Mouse (Mus musculus) retina, embryonic 14.5 days (tissue): ENCODE data around the gene Larp1.

Experiments
- DNase-seq: peaks from one replicate; pipeline ENCODE4 v3.0.0-alpha.2; 2015; ENCODE audit warnings: low spot score

The Larp1 gene

DNA sequence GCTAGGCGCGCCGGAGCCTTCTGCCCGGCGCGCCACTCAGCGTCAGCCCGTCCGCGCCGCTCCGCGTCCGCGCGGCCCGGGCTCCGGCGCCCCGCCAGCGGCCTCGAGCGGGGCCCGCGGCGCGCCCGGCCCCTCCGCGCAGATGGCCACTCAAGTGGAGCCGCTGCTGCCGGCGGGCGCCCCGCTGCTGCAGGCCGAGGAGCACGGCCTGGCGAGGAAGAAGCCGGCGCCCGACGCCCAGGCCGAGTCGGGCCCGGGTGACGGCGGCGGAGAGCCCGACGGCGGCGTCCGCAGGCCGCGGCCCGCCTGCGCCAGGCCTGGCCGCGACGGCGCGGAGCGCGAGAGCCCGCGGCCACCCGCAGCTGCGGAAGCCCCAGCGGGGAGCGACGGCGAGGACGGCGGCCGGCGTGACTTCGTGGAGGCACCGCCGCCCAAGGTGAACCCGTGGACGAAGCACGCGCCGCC lies at the start of gene Larp1:
Larp1 (plus strand) TSS at position 14 of the 465 bp plus-strand sequence.
- no peak for DNase-seq

DNA sequence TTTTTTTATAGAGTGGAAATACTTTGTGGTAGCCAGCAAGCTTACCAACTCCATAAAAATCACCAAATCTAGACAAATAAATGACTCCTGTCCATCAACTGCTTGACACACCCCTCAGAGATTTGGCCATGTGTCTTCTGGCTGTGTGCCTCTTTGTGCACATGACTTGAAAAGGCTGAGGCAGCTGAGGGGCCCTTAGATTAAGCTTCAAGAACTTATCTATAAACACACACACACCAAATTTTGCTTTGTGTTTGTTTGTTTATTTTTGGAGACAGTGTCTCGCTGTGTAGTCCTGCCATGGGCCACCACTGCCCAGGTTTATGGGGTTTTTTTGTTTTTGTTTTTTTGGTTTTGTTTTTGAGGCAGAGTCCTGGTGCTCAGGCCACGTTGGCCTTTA lies 48.9 kb upstream of the Larp1 start:
- DNase-seq = no peak

DNA sequence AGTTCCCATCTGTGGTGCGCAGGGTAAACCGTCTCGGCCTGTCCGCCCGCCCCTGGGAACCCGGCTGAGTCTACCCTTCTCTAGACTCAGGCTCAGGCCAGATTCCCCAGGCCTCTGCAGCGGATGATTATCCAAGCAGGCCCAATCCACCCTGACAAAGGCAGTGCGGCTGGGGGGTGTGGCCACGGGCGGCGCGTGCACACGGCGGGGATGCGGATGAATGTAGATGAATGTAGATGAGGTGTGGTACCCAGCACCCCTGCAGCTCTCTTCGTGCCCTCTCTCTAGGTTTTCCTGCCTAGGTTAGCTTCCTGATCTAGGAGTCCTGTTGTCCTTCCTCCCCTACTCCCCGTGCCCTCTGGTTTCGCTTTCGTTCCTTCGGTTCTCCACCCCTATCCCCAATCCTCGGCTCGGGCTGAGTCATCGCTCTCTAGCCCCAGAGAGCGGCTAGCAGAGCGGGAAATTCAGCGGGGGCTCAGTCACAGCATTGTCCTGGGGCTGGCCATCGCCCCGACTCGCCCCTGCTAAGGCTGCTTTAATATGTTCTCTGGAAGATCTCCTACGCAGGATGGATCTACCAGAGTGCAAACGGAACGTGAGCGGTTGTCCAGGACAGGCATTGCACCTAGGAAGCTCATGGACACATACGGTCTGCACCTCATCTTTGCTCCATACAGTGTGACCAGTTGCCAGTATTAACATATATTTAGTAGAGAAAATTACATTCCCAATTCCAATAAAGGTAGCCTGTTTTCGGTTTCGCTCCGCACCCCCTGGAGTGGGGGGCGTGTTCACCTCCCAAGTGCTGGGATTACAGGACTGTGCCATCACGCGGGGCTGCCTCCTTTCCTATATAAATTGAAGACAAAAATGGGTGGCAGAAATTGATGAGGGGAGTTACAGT lies 46.2 kb upstream of the Larp1 start:
- DNase-seq = peak; percentile 87

DNA sequence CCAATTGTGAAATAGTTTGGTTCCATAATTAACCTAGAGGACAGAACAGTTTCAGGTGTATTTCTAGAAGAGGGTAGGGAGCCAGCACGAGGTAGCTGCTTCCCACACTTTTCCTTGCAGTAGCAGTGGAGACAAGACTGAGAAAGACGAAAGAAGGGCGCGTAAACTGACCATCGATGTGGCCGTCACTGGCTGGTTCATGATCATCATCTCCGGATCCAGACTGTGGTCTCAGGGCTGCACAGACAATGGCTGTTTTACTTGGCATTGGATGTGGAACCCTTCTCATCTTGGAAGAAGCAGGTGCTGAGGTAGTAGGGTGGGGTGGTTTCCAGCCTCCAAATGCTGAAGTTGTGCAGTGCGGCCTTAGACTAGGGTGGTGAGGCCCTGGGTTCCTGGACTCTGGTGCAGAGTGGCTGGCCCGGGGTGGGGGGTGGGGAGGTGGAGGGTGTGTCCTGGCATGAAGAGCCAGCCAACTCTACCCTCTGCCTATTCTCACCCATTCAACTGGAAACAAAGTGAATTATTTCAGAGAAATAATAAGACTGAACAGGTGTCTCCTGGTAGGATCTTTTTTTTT lies 45.5 kb upstream of the Larp1 start:
- DNase-seq = no peak

DNA sequence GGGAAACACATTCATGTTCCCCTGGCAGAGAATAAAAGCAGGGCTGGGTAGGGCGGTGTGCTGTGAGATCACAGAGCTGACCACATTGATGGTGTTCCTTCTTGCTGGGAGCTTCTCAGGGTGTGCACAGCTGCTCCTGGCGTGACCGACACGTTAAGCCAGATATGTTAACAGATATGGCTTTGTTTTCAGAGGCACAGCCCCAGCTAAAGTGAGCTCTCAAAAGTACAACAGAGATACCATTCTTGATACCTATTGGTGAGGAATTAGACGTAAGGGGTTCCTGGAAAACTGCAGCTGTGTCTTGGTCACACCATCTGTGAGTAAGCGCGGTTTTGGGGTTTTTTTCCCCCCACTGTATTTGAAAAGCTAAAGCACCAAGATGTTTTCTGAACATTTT lies 42.2 kb upstream of the Larp1 start:
- no peak for DNase-seq

DNA sequence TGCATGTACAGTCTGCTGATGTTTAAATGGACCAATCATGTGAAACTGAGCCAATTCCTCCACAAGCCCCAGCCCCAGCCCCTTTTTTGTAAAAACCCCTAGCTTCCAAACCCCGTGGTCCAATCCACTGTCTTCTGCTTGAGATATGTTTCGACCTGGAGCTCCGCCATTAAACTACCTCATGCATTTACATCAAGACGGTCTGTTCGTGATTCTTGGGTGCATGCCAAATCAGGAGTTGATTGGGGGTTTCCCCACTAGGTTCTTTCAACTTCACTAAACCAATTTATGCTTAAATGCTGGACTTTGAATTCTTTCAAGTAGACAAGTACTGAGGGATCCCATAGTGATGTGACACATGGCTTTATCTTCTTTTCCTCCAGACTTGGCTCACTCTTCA lies 40.6 kb upstream of the Larp1 start:
- no peak for DNase-seq

DNA sequence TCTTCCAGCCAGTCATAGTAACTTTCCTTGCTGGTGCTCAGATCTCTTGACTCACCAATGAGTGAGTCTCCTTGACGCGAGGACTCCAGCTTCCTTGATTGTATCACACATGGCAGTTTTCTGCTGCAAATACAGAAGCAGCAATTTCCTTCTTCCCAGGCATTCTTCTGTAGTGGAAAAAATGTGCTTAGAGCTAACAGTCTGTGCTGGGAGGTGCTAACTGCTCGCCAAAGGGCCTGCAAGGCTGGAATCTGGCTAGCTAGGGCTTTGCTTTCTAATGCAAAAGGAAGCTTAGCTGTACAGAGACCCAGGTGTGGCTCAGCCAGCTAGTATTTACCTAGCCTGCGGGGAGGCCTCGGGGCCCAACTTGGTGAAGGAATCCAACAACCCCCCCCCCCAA lies 38.3 kb upstream of the Larp1 start:
- no peak for DNase-seq

DNA sequence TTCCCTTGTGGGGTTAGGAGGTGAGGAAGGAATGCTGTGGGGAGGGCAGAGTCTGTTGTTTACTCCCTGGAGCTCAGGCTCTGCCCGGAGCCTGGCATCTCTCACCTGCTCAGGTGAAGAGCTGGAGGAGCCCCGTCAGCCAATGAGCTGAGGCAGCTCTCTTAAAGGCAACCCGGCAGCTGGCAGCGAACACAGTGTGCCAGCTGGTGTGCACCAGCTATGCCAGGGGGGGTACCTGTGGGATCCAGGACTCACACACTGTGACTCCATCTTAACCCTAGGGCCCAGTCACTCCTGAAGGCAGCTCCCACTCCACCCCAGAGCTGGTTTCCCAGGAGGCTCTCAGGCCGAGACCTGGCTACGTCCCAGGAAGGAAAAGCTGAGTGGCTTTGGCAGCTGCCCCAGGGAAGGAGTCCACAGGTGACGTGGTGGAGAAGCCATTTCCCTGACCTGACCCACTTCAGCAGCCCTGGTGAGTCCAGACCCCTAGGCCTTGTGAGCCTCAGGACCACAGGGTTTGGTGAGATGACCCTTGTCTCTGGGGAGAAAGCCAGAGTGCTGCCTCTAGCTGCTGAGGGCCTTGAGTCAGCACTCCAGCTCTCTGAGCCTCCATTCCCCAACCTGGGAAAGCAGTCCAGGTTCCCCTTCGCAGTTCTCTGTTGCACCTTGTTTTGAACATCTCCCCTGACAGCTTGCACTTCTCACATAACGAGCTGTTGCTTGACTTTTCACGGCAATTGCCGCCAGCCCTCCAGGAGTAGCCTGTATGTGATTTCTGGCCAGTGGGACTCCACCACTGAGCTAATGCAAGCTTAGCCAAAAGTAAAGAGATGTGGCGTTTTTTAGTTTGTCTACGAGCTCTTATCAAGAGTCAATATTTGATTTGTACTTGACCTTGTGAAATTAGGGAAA lies 35.6 kb upstream of the Larp1 start:
- no peak for DNase-seq

DNA sequence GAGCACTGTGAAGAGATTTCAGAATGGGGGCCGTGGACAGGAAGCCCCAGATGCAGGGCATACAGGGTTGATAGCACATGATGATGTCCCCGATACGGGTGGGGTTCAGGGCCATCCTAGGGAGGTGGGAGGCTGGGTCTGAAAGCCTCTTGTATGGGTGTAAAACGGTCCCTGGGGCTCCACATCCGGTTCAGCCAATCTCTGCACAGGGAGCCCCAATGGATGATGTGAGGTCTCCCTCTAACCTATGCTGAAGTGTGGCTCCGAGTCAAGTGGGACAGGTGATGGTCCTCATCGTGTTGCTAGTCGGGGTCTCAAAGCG lies 35.0 kb upstream of the Larp1 start:
- DNase-seq = no peak

DNA sequence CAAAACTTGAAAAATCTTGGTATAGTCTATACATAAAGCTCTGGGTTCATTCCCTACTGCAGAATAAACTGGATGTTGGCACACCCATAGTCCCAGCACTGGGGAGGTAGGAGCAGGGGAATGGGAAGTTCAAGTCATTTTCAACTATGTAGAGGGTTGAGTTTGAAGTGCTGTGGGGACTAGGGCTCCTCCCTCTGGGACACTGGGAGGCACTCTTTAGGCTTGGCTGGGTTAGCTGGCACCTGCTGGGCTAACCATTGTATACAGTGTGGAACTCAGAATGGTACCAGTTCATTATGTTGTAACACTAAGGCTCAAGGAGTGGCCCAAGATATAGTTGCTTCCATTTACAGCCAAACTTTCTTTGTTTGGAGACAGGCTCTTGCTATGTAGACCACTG lies 33.0 kb upstream of the Larp1 start:
- no peak for DNase-seq

DNA sequence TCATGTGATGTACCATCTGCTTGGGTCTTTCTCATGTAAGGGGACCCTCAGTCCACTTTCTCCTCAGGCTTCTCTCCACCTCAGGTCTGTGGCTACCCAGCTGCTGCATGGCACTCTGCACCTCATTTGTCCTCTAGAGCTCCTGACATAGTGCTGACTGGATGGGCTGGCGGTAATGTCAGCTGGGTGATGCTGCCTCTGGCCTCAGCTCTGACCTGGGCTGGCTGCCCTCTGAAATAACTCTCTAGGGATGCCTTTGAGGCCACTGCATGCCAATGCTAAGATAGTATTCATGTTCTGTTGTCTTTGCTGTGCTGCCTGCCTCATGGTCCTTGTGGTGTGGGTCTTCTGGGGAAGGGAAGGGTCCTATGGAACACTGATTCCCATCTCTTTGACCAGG lies 31.2 kb upstream of the Larp1 start:
- DNase-seq = no peak

DNA sequence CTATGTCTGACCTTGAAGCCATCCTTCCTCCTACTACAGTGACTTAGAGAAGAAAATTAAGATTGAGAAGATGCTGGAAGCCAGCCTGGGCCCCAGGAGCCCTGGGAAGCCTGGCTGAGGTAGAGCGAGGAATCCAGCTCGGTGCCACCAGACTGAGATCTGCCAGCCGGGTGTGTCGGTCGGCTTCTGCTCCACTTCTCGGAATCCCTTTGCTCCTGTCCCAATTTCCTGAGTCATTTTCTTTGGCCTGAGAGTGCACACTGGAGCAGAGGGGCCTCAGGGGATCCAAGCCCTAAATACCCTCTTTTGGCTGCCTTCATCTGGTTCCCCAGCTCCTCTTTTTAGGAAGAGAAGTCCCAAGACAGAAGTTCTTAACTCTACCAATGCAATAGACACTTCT lies 29.2 kb upstream of the Larp1 start:
- DNase-seq = no peak

DNA sequence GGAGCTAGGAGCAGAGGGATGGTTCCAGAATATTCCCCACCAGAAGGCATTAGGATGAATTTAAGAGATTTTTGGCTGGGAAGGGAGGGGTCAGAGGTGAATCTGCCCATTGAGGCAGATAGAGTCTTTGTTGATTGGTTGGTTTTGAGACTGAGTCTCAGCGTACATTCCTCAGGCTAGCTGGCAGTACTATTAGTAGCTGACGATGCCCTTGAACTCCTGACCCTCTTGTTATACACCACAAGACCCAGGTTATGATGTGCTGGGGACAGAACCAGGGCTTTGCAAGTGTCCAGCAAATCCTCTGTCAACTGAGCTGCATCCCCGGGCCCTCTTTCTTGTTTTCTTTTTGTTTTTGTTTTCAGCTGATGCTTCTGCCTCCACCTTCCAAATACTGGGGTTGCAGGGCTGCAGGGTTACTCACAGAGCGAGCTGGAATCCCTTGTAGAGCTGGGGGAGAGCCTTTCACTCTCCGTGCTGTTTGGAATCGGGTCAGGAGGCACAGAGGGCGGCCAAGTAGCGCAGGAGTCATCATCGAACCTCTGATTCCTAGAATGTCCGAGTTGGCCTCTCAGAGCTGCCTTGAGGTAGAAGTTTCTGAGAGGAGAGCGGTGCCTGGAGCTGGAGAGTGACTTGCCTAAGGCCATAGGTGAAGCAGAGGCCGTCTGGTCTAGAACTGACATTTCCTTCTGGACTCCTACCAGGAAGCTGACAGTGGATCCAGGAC lies 27.6 kb upstream of the Larp1 start:
- no peak for DNase-seq

DNA sequence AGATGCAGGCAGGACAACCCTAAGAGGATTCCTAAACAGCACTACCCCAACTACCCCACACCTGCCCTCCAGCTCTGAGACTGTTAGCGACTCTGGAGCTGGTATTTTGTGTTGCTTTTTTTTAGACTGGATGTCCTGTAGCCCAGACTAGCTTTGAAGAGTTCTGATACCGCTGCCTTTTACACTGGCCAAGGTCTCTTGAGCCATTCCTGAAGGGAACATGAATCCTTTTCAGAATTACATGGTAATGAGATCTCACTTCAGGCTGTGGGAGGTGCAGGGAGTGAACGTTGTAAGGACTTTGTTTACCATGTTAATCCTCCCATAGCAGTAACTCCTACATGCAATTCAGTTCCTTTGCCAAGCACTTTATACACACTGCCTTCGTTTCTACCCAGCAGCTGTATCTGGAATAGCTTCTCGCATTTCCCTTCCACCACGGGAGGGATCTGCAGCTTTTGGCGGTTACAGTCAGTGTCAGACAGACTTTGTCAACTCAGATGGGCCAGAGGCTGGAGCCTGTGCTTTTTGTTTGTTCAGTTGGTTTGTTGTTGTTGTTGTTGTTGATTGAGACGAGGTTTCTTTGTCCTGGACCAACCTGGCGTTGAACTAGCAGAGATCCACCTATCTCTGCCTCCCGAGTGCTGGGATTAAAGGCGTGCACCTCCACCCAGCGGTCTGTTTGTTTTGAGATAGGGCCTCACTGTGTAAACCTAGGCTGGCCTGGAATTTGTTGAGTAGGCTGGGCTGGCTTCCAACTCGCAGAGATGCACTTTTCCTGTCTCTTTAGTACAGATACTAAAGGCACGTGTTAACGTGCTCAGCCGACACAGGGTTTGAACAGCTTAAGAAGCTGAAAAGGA lies 25.2 kb upstream of the Larp1 start:
- DNase-seq = no peak

DNA sequence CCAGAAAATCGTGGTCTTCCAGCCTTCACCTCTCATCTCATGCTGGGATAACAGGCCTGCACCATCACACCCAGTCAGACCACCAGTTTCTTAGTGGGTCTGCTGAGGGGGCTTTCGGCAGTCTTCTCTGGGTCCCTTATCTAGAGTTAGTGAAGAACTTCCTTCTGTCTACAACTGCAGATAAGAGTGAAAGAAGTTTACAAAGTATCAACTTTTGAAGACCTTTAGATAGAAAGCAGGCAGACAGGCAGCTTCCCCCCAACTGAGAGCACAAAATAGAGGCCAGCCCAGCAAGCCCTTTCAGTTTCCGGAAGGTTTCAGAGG lies 24.6 kb upstream of the Larp1 start:
- DNase-seq = no peak

DNA sequence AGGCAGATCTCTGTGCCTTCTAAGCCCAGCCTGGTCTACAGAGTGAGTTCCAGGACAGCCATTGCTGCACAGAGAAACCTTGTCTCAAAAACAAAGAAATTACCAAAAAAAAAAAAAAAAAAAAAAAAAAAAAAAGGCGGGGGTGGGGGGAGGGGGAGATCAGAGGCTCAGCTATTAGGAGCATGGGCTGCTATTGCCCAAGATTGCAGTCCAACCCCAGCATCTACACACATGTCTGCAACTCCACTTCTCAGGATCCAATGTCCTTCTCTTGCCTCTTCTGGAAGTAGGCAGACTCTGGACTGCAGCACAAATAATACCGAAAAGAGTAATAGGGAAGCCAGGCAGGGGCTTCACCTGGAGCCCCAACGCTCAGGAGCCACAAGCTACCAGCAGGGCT lies 23.4 kb upstream of the Larp1 start:
- no peak for DNase-seq

DNA sequence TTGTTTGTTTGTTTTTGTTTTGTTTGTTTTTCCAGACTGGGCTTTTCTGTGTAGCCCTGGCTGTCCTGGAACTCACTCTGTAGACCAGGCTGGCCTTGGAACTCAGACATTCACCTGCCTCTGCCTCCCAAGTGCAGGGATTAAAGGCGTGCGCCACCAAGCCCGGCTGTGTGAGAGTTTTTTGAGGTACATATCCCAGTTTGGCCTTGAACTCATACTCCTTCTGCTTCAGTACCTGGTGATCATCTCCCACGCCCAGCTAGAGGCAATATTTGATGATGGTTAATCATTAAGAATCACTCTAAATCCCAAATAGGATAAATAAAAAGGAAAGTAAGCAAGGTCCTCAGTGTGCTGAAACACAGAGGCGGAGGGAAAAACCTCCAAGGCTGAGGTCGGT lies 22.8 kb upstream of the Larp1 start:
- no peak for DNase-seq

DNA sequence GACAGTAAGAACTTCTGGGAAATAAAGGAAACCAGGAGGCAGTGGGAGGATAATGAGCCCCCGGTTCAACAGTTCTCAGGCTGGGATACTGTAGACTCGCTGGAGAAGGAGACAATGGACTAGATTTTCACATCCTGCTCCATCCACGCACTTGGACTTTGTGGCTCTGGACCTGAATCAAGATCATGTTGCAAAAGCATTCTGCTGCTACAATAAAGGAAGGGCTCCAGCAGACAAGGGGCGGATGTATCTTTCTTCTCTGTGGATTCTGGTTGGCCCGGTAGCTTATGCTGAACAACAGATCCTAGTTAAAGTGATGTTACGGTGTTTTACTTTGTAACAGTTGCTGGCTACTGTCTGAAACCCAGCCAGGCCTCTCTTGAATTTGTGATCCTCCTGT lies 22.4 kb upstream of the Larp1 start:
- no peak for DNase-seq

DNA sequence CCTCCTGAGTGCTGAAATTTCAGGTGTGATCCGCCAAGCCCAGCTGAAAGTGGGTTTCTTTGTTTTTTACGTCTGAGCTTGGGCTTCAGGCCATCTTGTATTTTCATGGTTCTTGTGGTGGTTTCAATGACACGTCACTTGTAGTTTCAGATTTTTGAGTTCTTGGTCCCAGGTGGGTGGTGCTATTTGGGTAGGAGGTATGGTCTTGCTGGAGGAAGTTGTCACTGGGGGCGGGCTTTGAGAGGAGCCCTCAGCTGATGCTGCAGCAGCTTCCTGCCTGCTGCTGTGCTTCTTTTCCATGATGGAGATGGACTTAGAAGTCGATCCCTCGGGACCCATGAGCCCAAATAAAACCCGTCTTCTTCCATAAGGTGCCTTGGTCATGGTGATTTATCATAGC lies 22.0 kb upstream of the Larp1 start:
- no peak for DNase-seq

DNA sequence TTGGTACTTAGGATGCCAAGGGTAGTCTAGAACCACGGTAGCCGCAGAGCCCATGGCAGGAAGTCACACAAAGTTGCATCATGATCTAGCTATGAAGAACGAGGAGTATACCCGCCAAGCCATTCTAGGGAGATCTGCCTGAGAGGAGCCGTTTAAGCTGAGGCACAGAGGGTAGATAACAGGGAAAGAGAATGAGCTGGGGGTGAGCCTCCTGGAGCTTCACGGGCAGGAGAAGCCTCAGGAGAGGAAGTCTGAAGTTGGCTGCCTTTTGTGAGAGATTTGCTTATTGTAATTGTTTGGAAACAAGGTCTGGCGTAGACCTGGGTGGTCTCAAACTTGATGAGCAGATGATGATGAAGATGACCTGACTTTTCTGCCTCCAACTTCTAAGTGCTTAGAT lies 10.7 kb upstream of the Larp1 start:
- DNase-seq = no peak

DNA sequence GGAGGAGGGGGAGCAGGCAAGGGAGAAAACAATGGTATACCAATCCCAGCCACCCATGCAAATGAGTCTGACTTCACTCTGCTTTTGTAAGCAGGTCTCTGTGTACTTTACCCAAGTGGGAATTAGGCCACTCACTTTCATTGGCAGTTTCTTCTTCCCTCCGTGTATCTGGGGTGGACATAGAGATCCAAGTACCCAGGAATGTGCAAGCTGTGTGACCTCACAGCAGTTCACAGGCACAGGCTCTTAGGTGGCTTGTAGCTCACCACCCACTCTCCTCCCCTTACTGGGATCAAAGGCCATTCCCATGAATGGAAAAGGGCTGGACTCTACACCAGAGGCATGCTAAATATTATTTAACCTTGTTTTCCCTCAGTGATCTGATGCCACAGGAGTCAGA lies 10.0 kb upstream of the Larp1 start:
- peak; percentile 17 for DNase-seq
